Mouse (Mus musculus) heart, adult 2 months (tissue): ENCODE data around the gene Smarcd3. TPM values are rescaled to one million over a fixed set of nuclear protein-coding genes. Genes with fewer than 3 reads are reported as not detected.

Experiments used
- DNase-seq, 2 experiments: peaks; one replicate each; pipeline ENCODE4 v3.0.0; 2021
- H3K27ac ChIP-seq: fragments of 200-600 bp; 2 replicates; pipeline ENCODE4 v1.8.1; 2022
- H3K27me3 ChIP-seq: fragments of 200-500 bp; 2 replicates; pipeline ENCODE4 v1.6.1; 2012; ENCODE audit warnings: mild to moderate bottlenecking, low read length, inconsistent platforms, mixed read lengths; ENCODE audit not compliant: control insufficient read depth, insufficient read depth
- H3K36me3 ChIP-seq: fragments of 200-500 bp; 2 replicates; pipeline ENCODE4 v1.6.1; 2012; ENCODE audit warnings: low read length, inconsistent platforms; ENCODE audit not compliant: control insufficient read depth, insufficient read depth
- H3K4me1 ChIP-seq: fragments of 200-500 bp; 2 replicates; pipeline ENCODE4 v1.6.1; 2011; ENCODE audit warnings: low read length; ENCODE audit not compliant: control insufficient read depth, insufficient read depth
- H3K4me3 ChIP-seq: fragments of 200-600 bp; 2 replicates; pipeline ENCODE4 v1.8.1; 2022
- H3K79me2 ChIP-seq: fragments of 200-500 bp; replicated peaks from 2 replicates; pipeline ENCODE4 v1.6.1; 2012; ENCODE audit warnings: mild to moderate bottlenecking, inconsistent platforms, low read length, moderate library complexity, mixed read lengths; ENCODE audit not compliant: control insufficient read depth, insufficient read depth
- H3K9ac ChIP-seq: fragments of 200-500 bp; 2 replicates; pipeline ENCODE4 v1.6.1; 2012; ENCODE audit warnings: low read depth, mild to moderate bottlenecking, control low read depth, inconsistent platforms, low read length, mixed read lengths
- CTCF ChIP-seq: fragments of 200-600 bp; IDR thresholded peaks from 2 replicates; pipeline ENCODE4 v1.8.1; 2022; ENCODE audit warnings: antibody characterized with exemption, mild to moderate bottlenecking, moderate library complexity
- EP300 ChIP-seq: fragments of 200-500 bp; IDR thresholded peaks from 2 replicates; pipeline ENCODE4 v1.6.1; 2011; ENCODE audit warnings: low read depth, low read length, control low read depth; ENCODE audit not compliant: insufficient read depth
- POLR2A ChIP-seq: fragments of 200-500 bp; IDR thresholded peaks from 2 replicates; pipeline ENCODE4 v1.6.1; 2011; ENCODE audit warnings: mild to moderate bottlenecking, low read depth, low read length, control low read depth; ENCODE audit not compliant: insufficient read depth
- WGBS: fragments of 180-500 bp; shearing (Covaris S2); methylation state at CpG from one replicate; pipeline ENCODE4 v1.1.7; 2018; 5-methylcytosine and 5-hydroxymethylcytosine counted together
- intact Hi-C: fragments of 180-260 bp; cut with DNase I; formaldehyde crosslinking; loops from one replicate; pipeline ENCODE4 v1.15.1; 2025
- polyA plus RNA-seq: library from polyadenylated mRNA; depleted of rRNA; stranded (reverse); fragments of >200 nt; gene quantifications from 2 replicates; pipeline ENCODE4 v1.2.3, GENCODE M21; 2012
- total RNA-seq, 2 experiments: library from RNA; stranded (reverse); gene quantifications; 2 replicates each; pipeline ENCODE4 v1.2.3; 2021

Smarcd3 gene
- total and polyA plus RNA-seq, 3 experiments = 58.7 to 61.8 (median 60.2) TPM

- Histone ChIP-seq H3K4me3 (peak overlapping the region; percentile 64), H3K27ac (peak overlapping the region; percentile 99), H3K9ac (peak overlapping the region; percentile 99), H3K79me2 (no peaks in the 10 kb centered on the region), H3K4me1 (peaks cover 18% of the 10 kb centered on the region), H3K36me3 (no peaks in the 10 kb centered on the region), H3K27me3 (no peaks in the 10 kb centered on the region)
- WGBS = under 1% methylated on average over 73 of the region's 73 CpGs
- TF ChIP-seq EP300 (0 out of 2 replicates have a peak, but pooled peaks have one; percentile 3), POLR2A (peak; percentile 44; the same call in 1 of the 2 replicates), CTCF (no peak)
- intact Hi-C loops = loop anchor here (2.0 to 5.0 kb wide), 2 partner anchors 25 to 150 kb away; partner anchors contain the start of gene Abcf2
- DNase-seq = peak; percentile 87 to 88
Measured at GRCm38 (mm10) chr5:24601911-24602750, 22.1 kb downstream of the Smarcd3 start.

GRCm38 (mm10) chr5:24601071-24601835 is 23.0 kb downstream of the Smarcd3 start:
- Histone ChIP-seq H3K4me3 (peak overlapping the region; percentile 64), H3K4me1 (peaks cover 20% of the 10 kb centered on the region), H3K27ac (peak overlapping the region; percentile 99), H3K27me3 (no peaks in the 10 kb centered on the region), H3K79me2 (no peaks in the 10 kb centered on the region), H3K9ac (peak overlapping the region; percentile 99), H3K36me3 (no peaks in the 10 kb centered on the region)
- TF ChIP-seq POLR2A (no peak), CTCF (no peak), EP300 (no peak)
- intact Hi-C loops = loop anchor here (5.0 kb wide), 1 partner anchor 151 kb away; no protein-coding TSS in a partner anchor
- no peak for DNase-seq
- WGBS = 3% methylated on average over 30 of the region's 33 CpGs

GRCm38 (mm10) chr5:24600236-24600635 is 24.0 kb downstream of the Smarcd3 start:
- Histone ChIP-seq H3K27me3 (no peaks in the 10 kb centered on the region), H3K4me1 (peaks cover 18% of the 10 kb centered on the region), H3K36me3 (no peaks in the 10 kb centered on the region), H3K79me2 (no peaks in the 10 kb centered on the region), H3K9ac (no peak overlapping the region), H3K4me3 (no peak overlapping the region), H3K27ac (no peak overlapping the region)
- no peak for TF ChIP-seq CTCF
- no peak for TF ChIP-seq POLR2A
- no peak for TF ChIP-seq EP300
- DNase-seq = no peak
- 80% methylated on average over 2 of the region's 2 CpGs for WGBS
- intact Hi-C loops = loop anchor here (5.0 kb wide), 1 partner anchor 152 kb away; no protein-coding TSS in a partner anchor

GRCm38 (mm10) chr5:24599137-24599536 is 25.1 kb downstream of the Smarcd3 start:
- Histone ChIP-seq H3K27me3 (no peaks in the 10 kb centered on the region), H3K4me3 (no peak overlapping the region), H3K79me2 (no peaks in the 10 kb centered on the region), H3K4me1 (peaks cover 16% of the 10 kb centered on the region), H3K36me3 (no peaks in the 10 kb centered on the region), H3K9ac (no peak overlapping the region), H3K27ac (no peak overlapping the region)
- TF ChIP-seq CTCF (no peak), EP300 (no peak), POLR2A (no peak)
- WGBS = 34% methylated on average over 8 of the region's 8 CpGs
- no peak for DNase-seq
- intact Hi-C loops = no loop called here

GRCm38 (mm10) chr5:24598570-24599006 is 25.6 kb downstream of the Smarcd3 start:
- peaks cover 13% of the 10 kb centered on the region for H3K4me1 ChIP-seq
- peak; percentile 76 to 81 for DNase-seq

More at GRCm38 (mm10) chr5:24598570-24599006, 25.6 kb downstream of the Smarcd3 start:
- 2% methylated on average over 37 of the region's 41 CpGs for WGBS
- H3K4me3 ChIP-seq = peak overlapping the region; percentile 40
- H3K27ac ChIP-seq = no peak overlapping the region
- intact Hi-C loops = no loop called here
- peak overlapping the region; percentile 57 for H3K9ac ChIP-seq
- no peaks in the 10 kb centered on the region for H3K27me3 ChIP-seq
- H3K36me3 ChIP-seq = no peaks in the 10 kb centered on the region
- TF ChIP-seq CTCF = peak; percentile 79
- no peak for TF ChIP-seq EP300
- no peak for TF ChIP-seq POLR2A
- no peaks in the 10 kb centered on the region for H3K79me2 ChIP-seq
